Comparison of ENCODE assay signal across 19 mouse cellular contexts in genomic region chr3:30051287-30051686, GRCm38 (mm10).
"Had no signal": no experiment of that assay in that cellular context is flagged by ENCODE, and none has a peak within 500 bp of the region (broad histone marks: within the 10 kb centered on the region; RNA-seq: fewer than 3 reads in every experiment).

No protein-coding gene starts in this region.

- H3K4me3 ChIP-seq: liver, embryonic 12.5 days; midbrain, embryonic 10.5 days; midbrain, embryonic 13.5 days; midbrain, embryonic 15.5 days; neural tube, embryonic 13.5 days; neural tube, embryonic 15.5 days; stomach, embryonic 15.5 days had no signal

- H3K27ac ChIP-seq: liver, embryonic 12.5 days; liver, embryonic 14.5 days; midbrain, embryonic 10.5 days; midbrain, embryonic 13.5 days; midbrain, embryonic 15.5 days; neural tube, embryonic 13.5 days; neural tube, embryonic 15.5 days; stomach, embryonic 15.5 days had no signal

- H3K27me3 ChIP-seq: liver, embryonic 12.5 days; midbrain, embryonic 13.5 days; midbrain, embryonic 15.5 days; neural tube, embryonic 15.5 days; stomach, embryonic 15.5 days had no signal

- H3K9me3 ChIP-seq: liver, embryonic 12.5 days; midbrain, embryonic 10.5 days; midbrain, embryonic 13.5 days; midbrain, embryonic 15.5 days; neural tube, embryonic 13.5 days; neural tube, embryonic 15.5 days; stomach, embryonic 15.5 days had no signal

- H3K36me3 ChIP-seq: liver, embryonic 12.5 days; midbrain, embryonic 10.5 days; midbrain, embryonic 13.5 days; midbrain, embryonic 15.5 days; neural tube, embryonic 13.5 days; neural tube, embryonic 15.5 days; stomach, embryonic 15.5 days had no signal

- H3K4me2 ChIP-seq: liver, embryonic 12.5 days; lung, embryonic 14.5 days; midbrain, embryonic 13.5 days; midbrain, embryonic 15.5 days; neural tube, embryonic 13.5 days; neural tube, embryonic 15.5 days; stomach, embryonic 15.5 days had no signal

- H3K4me1 ChIP-seq: liver, embryonic 12.5 days; midbrain, embryonic 13.5 days; midbrain, embryonic 15.5 days; neural tube, embryonic 13.5 days; neural tube, embryonic 15.5 days; stomach, embryonic 15.5 days had no signal

- DNase-seq: lung, adult 18-20 months; lung, embryonic 14.5 days; lung, postnatal 10 days; lung, postnatal 4 days; retina, postnatal 1 day; right cerebral cortex, adult 18-20 months; right cerebral cortex, postnatal 25 days; right cerebral cortex, postnatal 4 days; thymus, adult 2 months; thymus, postnatal 25 days; thymus, postnatal 4 days had no signal

- ATAC-seq: liver, embryonic 12.5 days; midbrain, embryonic 13.5 days; midbrain, embryonic 15.5 days had no signal

- H3K9ac ChIP-seq: liver, embryonic 12.5 days; liver, embryonic 14.5 days; lung, embryonic 14.5 days; midbrain, embryonic 13.5 days; midbrain, embryonic 15.5 days; neural tube, embryonic 13.5 days; neural tube, embryonic 15.5 days; stomach, embryonic 15.5 days had no signal
